Mouse (Mus musculus): ENCODE results near the gene Id2. TPM values are rescaled to one million over a fixed set of nuclear protein-coding genes. Genes with fewer than 3 reads are reported as not detected.
A peak's percentile ranks its signal among the peaks of the same experiment; 100 is the strongest.

Id2 gene
- polyA plus RNA-seq, 1 experiment from 2014 or later, result 373 TPM

DNA sequence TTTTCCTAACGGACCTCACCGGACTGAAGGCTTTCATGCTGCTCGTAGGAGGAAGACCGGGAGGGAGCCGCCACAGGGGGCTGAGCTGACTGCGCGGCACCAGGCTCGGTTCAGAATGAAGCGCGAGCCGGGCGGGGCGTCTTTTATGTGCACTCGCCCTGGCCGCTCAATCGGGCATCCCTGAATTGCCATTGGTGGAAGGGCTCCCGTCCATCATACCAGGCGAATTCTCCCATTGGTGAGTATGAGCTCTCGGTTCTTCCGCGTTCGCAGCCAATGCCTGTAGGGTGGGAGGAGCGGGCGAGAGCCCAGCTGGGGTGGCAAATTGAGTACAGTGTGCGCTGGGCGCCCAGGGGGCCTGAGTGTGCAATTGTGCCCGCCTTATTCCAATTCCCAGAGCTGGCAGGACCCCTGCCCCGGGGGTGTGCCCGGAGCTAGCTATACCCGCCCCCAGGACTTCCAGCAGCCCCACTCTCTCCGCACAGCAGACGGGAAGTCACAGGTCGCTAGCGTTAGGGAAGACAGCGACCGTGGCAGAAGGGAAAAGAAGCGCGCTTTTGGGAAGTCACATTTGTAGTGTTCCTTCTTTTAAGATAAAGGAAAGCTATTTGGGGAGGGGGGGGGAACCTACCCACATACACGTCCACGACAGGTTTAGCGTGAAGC lies 833 bp downstream of the Id2 start:
- H3K4me1 ChIP-seq (replicated peaks), result peaks cover 34% of the 10 kb centered on the region
- H3K9me3 ChIP-seq, result no peaks in the 10 kb centered on the region
- H3K27me3 ChIP-seq, result no peaks in the 10 kb centered on the region
- peak; percentile 73 for ATAC-seq (ENCODE audit: insufficient number of reproducible peaks, insufficient read depth, low FRiP score, low TSS enrichment, low read depth)
- H3K4me2 ChIP-seq, result peak overlapping the region; percentile 80
- H3K9ac ChIP-seq (replicated peaks), result peak overlapping the region; percentile 78
- H3K4me3 ChIP-seq (replicated peaks), result peak overlapping the region; percentile 59
- H3K27ac ChIP-seq, result peak overlapping the region; percentile 99
- no peaks in the 10 kb centered on the region for H3K36me3 ChIP-seq
- under 1% methylated on average over 41 of the region's 41 CpGs for WGBS

DNA sequence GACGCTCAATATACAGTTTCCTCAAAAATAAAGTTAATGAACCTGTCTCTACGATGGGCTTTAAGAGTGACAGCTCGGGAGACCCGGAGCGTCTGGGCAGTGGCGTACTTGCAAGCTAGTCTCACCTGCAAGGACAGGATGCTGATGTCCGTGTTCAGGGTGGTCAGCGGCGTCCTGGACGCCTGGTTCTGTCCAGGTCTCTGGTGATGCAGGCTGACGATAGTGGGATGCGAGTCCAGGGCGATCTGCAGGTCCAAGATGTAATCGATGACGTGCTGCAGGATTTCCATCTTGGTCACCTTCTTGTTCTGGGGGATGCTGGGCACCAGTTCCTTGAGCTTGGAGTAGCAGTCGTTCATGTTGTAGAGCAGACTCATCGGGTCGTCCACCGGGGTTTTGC lies 1.4 kb downstream of the Id2 start:
- Histone ChIP-seq H3K4me2 (peak overlapping the region; percentile 80), H3K4me3 (replicated peaks) (peak overlapping the region; percentile 59), H3K36me3 (no peaks in the 10 kb centered on the region), H3K4me1 (replicated peaks) (peaks cover 33% of the 10 kb centered on the region), H3K9ac (replicated peaks) (peak overlapping the region; percentile 78), H3K27me3 (no peaks in the 10 kb centered on the region), H3K27ac (peak overlapping the region; percentile 99), H3K9me3 (no peaks in the 10 kb centered on the region)
- ATAC-seq (ENCODE audit: insufficient number of reproducible peaks, insufficient read depth, low FRiP score, low TSS enrichment, low read depth), result no peak
- under 1% methylated on average over 19 of the region's 19 CpGs for WGBS

DNA sequence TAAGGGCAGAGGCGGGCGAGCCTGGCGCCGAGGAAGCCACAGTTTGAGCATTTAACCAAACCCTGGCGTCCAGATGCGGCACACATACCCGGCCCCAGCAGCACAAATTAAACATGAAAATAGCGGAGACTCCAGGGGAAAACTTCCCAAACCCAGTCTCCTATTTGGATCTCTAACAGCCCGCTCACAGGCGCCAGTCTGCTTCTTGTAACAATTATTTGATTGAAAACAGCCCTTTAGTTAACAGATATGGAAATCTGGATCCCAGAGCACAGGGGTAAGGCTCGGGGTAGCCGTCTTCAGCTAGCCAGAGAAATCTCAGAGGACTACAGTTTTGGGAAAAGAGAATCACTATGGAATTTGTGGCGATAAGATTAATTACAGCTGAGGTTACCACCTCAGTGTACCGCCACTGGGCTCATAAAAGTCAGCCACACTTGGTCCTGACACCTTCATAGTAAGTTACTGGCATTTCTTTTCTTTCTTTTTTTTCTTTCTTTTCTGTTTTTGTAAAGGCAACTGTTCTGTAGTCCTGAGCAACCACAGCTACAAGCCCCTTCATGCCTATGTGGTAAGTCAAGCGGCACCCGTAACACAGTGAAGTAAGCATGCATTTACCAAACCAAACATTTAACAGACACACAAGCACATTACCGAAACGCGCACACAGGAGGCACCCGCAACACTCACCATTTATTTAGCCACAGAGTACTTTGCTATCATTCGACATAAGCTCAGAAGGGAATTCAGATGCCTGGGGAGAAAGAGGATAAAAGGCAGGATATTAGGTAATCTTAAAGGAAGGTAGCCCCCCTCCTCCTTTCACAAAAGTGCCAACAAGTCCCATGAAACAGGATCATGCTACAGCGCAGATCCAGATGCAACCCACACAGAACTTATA lies 2.1 kb downstream of the Id2 start:
- Histone ChIP-seq H3K4me1 (replicated peaks) (peaks cover 38% of the 10 kb centered on the region), H3K27ac (peak overlapping the region; percentile 99), H3K27me3 (no peaks in the 10 kb centered on the region), H3K9ac (replicated peaks) (peak overlapping the region; percentile 78), H3K36me3 (no peaks in the 10 kb centered on the region), H3K4me2 (peak overlapping the region; percentile 80), H3K4me3 (replicated peaks) (peak overlapping the region; percentile 59), H3K9me3 (no peaks in the 10 kb centered on the region)
- under 1% methylated on average over 22 of the region's 22 CpGs for WGBS
- ATAC-seq (ENCODE audit: insufficient number of reproducible peaks, insufficient read depth, low FRiP score, low TSS enrichment, low read depth), result no peak

GRCm38 (mm10) chr12:25093241-25093774 lies 3.6 kb downstream of the Id2 start:
- Histone ChIP-seq H3K4me2 (peak overlapping the region; percentile 72), H3K4me3 (replicated peaks) (peak overlapping the region; percentile 43), H3K27me3 (no peaks in the 10 kb centered on the region), H3K27ac (peak overlapping the region; percentile 74), H3K9me3 (no peaks in the 10 kb centered on the region), H3K9ac (replicated peaks) (peak overlapping the region; percentile 44), H3K4me1 (replicated peaks) (peaks cover 38% of the 10 kb centered on the region), H3K36me3 (no peaks in the 10 kb centered on the region)
- no peak for ATAC-seq (ENCODE audit: insufficient number of reproducible peaks, insufficient read depth, low FRiP score, low TSS enrichment, low read depth)
- 10% methylated on average over 11 of the region's 11 CpGs for WGBS

- Histone ChIP-seq H3K4me1 (replicated peaks) (peaks cover 32% of the 10 kb centered on the region), H3K9ac (replicated peaks) (peak overlapping the region; percentile 44), H3K4me3 (replicated peaks) (peak overlapping the region; percentile 43), H3K27me3 (no peaks in the 10 kb centered on the region), H3K4me2 (peak overlapping the region; percentile 72), H3K27ac (peak overlapping the region; percentile 74), H3K9me3 (no peaks in the 10 kb centered on the region), H3K36me3 (no peaks in the 10 kb centered on the region)
- ATAC-seq (ENCODE audit: insufficient number of reproducible peaks, insufficient read depth, low FRiP score, low TSS enrichment, low read depth), result peak; percentile 22; the same call in 1 of the 2 replicates
- WGBS, result under 1% methylated on average over 17 of the region's 17 CpGs
Measured at GRCm38 (mm10) chr12:25092751-25093211, 4.2 kb downstream of the Id2 start.

GRCm38 (mm10) chr12:25092027-25092704 lies 4.8 kb downstream of the Id2 start:
- Histone ChIP-seq H3K4me3 (replicated peaks) (peak overlapping the region; percentile 43), H3K27ac (peak overlapping the region; percentile 67), H3K9me3 (no peaks in the 10 kb centered on the region), H3K4me1 (replicated peaks) (peaks cover 28% of the 10 kb centered on the region), H3K4me2 (peak overlapping the region; percentile 72), H3K9ac (replicated peaks) (peak overlapping the region; percentile 44; the same call in 1 of the 2 replicates), H3K36me3 (no peaks in the 10 kb centered on the region), H3K27me3 (no peaks in the 10 kb centered on the region)
- peak; percentile 74 for ATAC-seq (ENCODE audit: insufficient number of reproducible peaks, insufficient read depth, low FRiP score, low TSS enrichment, low read depth)
- 6% methylated on average over 25 of the region's 25 CpGs for WGBS

GRCm38 (mm10) chr12:25089433-25089832 lies 7.5 kb downstream of the Id2 start:
- H3K4me3 ChIP-seq (replicated peaks), result no peak overlapping the region
- H3K4me1 ChIP-seq (replicated peaks), result peaks cover 22% of the 10 kb centered on the region
- H3K36me3 ChIP-seq, result no peaks in the 10 kb centered on the region
- no peak overlapping the region for H3K9ac ChIP-seq (replicated peaks)
- H3K4me2 ChIP-seq, result no peak overlapping the region
- WGBS, result 52% methylated on average over 1 of the region's 1 CpGs
- no peak overlapping the region for H3K27ac ChIP-seq
- H3K9me3 ChIP-seq, result no peaks in the 10 kb centered on the region
- H3K27me3 ChIP-seq, result no peaks in the 10 kb centered on the region
- no peak for ATAC-seq (ENCODE audit: insufficient number of reproducible peaks, insufficient read depth, low FRiP score, low TSS enrichment, low read depth)

GRCm38 (mm10) chr12:25086966-25087365 lies 10.0 kb downstream of the Id2 start:
- Histone ChIP-seq H3K9ac (replicated peaks) (no peak overlapping the region), H3K9me3 (no peaks in the 10 kb centered on the region), H3K36me3 (no peaks in the 10 kb centered on the region), H3K4me2 (no peak overlapping the region), H3K27me3 (no peaks in the 10 kb centered on the region), H3K27ac (no peak overlapping the region), H3K4me3 (replicated peaks) (no peak overlapping the region), H3K4me1 (replicated peaks) (peaks cover 13% of the 10 kb centered on the region)
- WGBS, result 39% methylated on average over 4 of the region's 4 CpGs
- no peak for ATAC-seq (ENCODE audit: insufficient number of reproducible peaks, insufficient read depth, low FRiP score, low TSS enrichment, low read depth)

- H3K4me3 ChIP-seq (replicated peaks), result no peak overlapping the region
- H3K4me1 ChIP-seq (replicated peaks), result peaks cover 9% of the 10 kb centered on the region
- no peak overlapping the region for H3K9ac ChIP-seq (replicated peaks)
- H3K36me3 ChIP-seq, result no peaks in the 10 kb centered on the region
- WGBS, result 39% methylated on average over 26 of the region's 26 CpGs
- no peaks in the 10 kb centered on the region for H3K9me3 ChIP-seq
- H3K27me3 ChIP-seq, result no peaks in the 10 kb centered on the region
- H3K27ac ChIP-seq, result no peak overlapping the region
- ATAC-seq (ENCODE audit: insufficient number of reproducible peaks, insufficient read depth, low FRiP score, low TSS enrichment, low read depth), result 0 out of 2 replicates have a peak, but pooled peaks have one; percentile 15
- H3K4me2 ChIP-seq, result peak overlapping the region; percentile 38
Measured at GRCm38 (mm10) chr12:25083260-25084178, 13.4 kb downstream of the Id2 start.

DNA sequence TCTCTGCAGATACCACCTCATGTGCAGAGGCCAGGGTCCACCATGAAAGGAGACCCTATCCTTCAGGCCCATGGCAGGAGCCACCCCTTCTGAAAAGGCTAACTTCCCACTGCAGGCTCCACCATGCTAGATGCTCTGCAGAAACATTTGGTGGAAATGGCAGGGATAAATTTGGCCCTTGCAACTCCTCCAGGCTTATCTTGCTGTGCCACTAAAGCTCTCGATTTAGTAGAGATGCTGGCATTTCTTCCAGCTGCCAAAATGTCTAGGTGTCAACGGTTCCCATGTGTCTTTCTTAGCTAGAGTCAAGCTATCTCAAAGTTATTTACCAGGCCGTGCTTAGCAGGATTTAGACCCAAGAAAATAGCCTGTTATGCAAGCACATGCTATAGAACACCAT lies 22.6 kb downstream of the Id2 start:
- Histone ChIP-seq H3K9ac (replicated peaks) (no peak overlapping the region), H3K36me3 (no peaks in the 10 kb centered on the region), H3K4me2 (no peak overlapping the region), H3K27me3 (no peaks in the 10 kb centered on the region), H3K4me1 (replicated peaks) (no peaks in the 10 kb centered on the region), H3K27ac (no peak overlapping the region), H3K4me3 (replicated peaks) (no peak overlapping the region), H3K9me3 (0 out of 2 replicates have a peak, but pooled peaks cover 3% of the 10 kb centered on the region)
- no peak for ATAC-seq (ENCODE audit: insufficient number of reproducible peaks, insufficient read depth, low FRiP score, low TSS enrichment, low read depth)
- WGBS, result 81% methylated on average over 3 of the region's 3 CpGs

Data from limb, embryonic 12.5 days (tissue).